Mouse (Mus musculus) lung, adult 18-20 months (tissue): ENCODE measurements around the gene Ntan1.
"Not testable (repeated sequence)": the region's sequence is repeated elsewhere in the genome, so short reads cannot be mapped to it uniquely, and the experiment has no call there.

Experiments
- DNase-seq, 2 experiments: peaks; one replicate each; pipeline ENCODE4 v3.0.0; 2022; ENCODE audit warnings: mixed read lengths in 2 of 2

Ntan1 gene

DNA sequence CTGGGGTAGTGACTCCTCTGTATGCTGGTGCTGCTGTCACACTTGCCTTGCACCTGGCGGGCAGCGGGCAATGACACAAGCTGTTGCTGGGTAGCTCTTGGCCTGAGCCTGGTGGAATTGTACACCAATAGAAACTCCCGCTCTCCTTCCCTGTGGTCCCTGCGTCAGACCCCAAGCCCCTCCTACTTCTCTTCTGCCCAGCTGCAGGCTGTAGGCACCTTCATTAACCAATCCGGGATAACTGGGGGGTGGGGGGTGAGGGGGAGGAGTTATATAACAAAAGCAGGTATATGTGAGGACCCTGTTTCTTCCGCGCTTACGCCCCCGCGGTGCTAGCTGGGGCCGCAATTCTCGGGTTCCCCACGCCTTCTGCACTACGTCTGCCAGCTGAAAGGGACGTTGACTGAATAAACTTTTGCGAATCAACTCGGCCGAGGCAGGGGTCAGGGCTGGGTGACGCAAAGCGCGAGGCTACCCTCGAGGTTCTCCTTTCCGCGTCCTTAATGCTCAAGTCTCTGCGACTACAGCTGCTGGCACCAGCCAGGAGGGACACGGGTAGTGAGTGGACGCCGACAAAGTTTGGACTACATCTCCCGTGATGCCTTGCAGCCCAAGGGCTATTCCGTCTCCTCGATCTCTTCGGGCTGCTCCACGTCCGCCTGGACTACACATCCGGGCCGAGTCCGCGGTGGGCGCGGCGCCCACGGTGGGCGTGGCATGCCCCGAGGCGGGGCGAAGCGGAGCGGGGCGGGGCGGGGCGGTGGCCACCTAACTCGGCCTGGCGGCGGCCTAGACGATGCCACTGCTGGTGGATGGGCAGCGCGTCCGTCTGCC is at the start of gene Ntan1:
Gene Ntan1 (plus strand): TSS at position 286 of the 834 bp plus-strand sequence.
- DNase-seq: peak; percentile 96 to 97

DNA sequence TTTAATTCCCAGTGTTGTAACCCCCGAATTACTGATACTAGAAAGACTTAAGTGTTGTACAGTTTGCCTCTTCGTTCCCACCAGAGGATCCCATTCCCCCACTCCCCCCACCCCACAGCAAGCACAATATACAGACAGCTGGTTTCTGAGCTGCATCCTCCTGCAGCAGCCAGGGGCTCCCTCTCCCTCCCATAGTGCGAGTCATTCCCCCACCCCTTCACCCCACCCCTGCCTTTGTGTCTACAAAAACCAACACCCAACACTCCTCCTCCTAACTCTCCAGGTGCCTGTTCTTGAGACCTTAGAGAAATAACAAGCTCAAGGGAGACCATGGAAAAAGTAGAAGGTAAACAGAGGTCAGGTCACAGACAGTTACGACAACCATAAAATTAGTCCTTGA is 47.0 kb upstream of the Ntan1 start:
- not testable (repeated sequence) for DNase-seq

GRCm38 (mm10) chr16:13772051-13772450 is 46.6 kb upstream of the Ntan1 start:
- not testable (repeated sequence) for DNase-seq

GRCm38 (mm10) chr16:13774011-13774410 is 44.6 kb upstream of the Ntan1 start:
- not testable (repeated sequence) for DNase-seq

DNA sequence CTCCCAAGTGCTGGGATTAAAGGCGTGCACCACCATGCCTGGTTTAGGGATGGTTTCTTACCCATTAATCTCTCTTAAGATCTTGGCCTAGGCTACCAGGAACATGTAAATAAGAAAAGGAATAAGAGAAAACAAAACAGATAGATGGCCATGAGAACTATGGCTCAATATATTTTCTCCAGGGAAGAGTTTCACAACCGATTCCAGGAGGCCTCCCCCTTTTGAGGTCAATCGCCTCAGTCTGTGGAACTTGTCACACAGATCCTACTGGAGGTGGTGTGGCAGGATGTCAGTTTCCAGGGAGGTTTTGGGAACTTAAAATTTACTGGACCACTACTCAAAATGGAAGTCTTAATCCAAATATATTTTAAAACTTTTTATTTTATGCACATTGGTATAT is 44.0 kb upstream of the Ntan1 start:
- not testable (repeated sequence) for DNase-seq

DNA sequence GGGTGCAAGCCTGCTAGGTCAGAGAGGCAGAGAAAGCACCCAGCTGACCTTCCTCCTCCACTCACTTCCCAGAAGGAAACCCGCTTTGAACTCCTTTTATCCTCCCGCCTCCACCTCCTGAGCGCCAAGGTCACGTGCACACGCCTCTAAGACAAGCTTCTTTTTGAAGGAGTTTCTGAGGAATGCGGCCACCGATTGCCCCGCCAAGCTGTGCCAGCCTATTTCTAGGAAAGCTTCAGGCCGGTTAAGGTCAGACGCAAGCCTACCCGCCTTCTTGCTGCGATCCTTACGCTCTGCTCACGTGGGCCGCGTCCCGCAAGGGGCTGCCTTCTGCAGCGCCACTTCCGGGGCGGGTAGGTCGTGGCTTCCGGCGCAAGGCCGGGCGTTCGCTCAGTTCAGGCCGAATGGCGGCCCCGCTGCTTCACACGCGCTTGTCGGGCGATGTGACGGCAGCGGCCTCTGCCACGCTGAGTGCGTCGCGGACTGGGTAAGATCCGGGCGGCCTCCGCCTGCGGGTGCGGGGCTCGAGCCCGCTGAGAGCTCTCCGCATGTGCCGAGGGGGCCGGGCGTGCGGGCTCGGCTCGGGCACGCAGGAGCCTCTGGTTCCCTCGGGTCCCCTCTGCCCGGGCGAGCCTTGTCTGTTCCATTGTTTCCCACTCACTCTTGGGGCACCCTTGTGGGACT is 38.1 kb upstream of the Ntan1 start, which contains the start of gene Rrn3:
Gene Rrn3 (plus strand): TSS at position 356 of the 684 bp plus-strand sequence.
- peak; percentile 89 to 92 for DNase-seq

GRCm38 (mm10) chr16:13781216-13781615 is 37.4 kb upstream of the Ntan1 start:
- no peak for DNase-seq

GRCm38 (mm10) chr16:13785932-13786331 is 32.7 kb upstream of the Ntan1 start:
- DNase-seq: no peak

DNA sequence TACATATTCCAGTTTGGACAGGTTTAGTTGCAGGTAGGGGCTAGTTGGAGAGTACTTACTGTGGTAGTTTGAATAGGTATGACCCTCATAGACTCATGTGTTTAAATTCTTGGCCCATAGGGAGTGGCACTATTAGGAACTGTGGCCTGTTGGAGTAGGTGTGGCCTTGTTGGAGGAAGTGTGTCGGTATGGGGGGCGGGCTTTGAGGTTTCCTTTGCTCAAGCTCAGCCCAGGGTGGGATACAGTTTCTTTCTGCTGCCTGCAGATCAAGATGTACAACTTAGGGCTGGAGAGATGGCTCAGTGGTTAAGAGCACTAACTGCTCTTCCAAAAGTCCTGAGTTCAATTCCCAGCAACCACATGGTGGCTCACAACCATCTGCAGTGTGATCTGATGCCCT is 25.2 kb upstream of the Ntan1 start:
- not testable (repeated sequence) for DNase-seq

DNA sequence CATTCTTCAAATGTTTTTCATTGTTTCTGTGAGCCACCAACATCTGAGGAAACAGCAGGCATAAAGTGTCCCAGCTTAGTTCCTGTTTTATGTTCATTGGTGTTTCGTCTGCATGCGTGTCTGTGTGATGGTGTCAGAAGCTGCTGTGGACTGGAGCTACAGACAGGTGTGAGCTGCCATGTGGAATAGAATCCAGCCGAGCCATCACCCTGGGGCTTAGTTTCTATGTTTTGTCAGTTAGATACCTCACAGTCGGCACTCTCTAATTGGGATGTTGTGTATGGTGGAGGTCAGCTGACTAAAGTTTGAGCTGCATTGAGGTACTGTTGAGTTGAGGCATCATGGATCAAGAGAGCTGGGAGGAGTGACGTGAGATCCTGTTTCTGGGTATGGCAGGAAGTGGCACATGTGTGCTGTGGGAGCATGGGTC is 21.9 kb upstream of the Ntan1 start:
- no peak for DNase-seq

- no peak for DNase-seq
These were observed 17.4 kb upstream of the Ntan1 start for GRCm38 (mm10) chr16:13801231-13801630.

GRCm38 (mm10) chr16:13804666-13805065 is 14.0 kb upstream of the Ntan1 start:
- DNase-seq: no peak

GRCm38 (mm10) chr16:13807616-13808015 is 11.0 kb upstream of the Ntan1 start:
- peak; percentile 48 to 57 for DNase-seq

GRCm38 (mm10) chr16:13808410-13808809 is 10.2 kb upstream of the Ntan1 start:
- no peak for DNase-seq

- DNase-seq: no peak
These were observed 6.5 kb upstream of the Ntan1 start for GRCm38 (mm10) chr16:13812152-13812551.

DNA sequence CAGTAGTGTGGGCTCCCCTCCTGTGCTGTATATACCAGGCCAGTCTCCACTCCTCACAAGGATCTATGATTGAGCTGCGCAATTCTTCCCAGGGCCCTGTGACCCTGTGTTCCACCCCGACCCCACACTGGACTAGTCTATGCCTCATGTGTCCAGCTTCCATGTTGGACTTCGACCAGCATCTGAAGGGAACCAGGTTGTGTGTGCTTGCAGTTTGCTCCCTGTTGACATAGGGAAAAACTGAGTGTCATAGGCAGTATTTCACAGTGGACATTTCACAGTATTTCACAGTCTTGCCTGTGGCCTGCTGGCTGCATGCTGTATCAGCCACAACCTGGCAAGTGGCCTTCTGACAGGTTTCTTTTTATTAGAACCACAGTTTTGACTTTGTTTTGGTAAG is 5.4 kb upstream of the Ntan1 start:
- DNase-seq: no peak

DNA sequence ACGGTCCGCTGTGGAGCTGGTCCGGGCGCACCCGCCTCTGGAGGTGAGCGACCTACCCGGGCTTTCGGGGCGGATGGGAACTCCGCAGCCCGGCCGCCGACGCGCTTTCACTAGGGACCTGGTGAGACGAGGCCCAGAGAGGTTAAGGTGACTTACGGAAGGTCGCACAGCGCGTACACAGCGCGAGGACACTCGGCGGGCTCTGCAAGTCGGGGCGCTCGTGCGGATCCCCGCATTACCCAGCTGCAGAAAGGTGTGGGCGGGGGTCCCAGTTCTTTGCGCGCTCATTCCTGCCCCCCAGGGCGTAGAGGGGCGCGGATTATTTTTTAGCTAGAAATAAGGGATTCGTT is 724 bp downstream of the Ntan1 start:
- no peak for DNase-seq

GRCm38 (mm10) chr16:13819806-13820500 is 1.3 kb downstream of the Ntan1 start:
- no peak for DNase-seq

DNA sequence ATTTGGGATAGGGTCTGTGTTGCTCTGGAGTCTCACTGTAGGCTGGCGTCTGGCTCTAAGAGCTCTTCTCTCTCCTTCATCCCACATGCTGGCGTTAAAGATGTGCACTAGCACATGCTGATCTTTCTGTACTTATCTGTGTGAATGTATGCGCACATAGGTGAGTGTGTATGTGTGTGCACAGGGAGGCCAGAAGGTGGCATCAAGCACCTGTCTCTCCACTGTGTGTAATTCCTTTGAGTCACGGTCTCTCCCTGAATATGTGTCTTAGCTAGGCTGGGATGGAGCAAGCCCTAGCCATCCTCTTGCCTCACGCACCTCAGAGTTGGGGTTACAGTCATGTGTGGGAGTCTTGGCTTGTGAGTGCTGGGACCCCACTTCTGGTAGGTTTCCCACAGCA is 2.1 kb downstream of the Ntan1 start:
- DNase-seq: no peak

- no peak for DNase-seq
These were observed 7.3 kb downstream of the Ntan1 start for GRCm38 (mm10) chr16:13825781-13826490.

GRCm38 (mm10) chr16:13826511-13826910 is 7.9 kb downstream of the Ntan1 start:
- DNase-seq: no peak

- DNase-seq: no peak
These were observed 11.8 kb downstream of the Ntan1 start for GRCm38 (mm10) chr16:13830444-13830843.

DNA sequence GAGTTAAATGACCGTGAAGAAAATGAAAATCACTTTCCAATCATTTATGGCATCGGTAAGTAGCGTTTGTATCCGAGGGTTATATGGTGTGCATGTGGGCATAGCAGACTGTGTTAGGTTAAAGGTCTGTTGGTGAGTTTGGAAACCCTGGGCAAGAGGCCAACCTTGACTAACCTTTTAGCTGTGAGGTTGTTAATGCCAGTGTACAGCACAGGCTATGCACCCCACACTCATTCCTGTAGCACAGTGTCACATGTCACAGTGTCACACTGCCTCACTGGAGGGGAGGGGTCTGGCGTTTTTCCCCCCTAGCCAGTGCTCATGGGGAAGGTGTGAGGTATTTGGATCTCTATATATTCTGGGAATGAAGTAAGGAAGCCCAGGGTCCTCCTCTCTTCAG is 13.0 kb downstream of the Ntan1 start:
- no peak for DNase-seq
